Mouse (Mus musculus) myocyte (in vitro differentiated cells): ENCODE results near the gene Lrcol1.

ENCODE experiments used
- CEBPB ChIP-seq: IDR thresholded peaks from 2 replicates; pipeline ENCODE4 v1.6.1; 2011; ENCODE audit warnings: mild to moderate bottlenecking, moderate library complexity; ENCODE audit not compliant: poor library complexity, insufficient read depth, severe bottlenecking
- E2F4 ChIP-seq: IDR thresholded peaks from one replicate; pipeline ENCODE4 v1.6.1; 2011; ENCODE audit warnings: mild to moderate bottlenecking, control low read depth, moderate library complexity; ENCODE audit not compliant: insufficient read depth
- MAX ChIP-seq: IDR thresholded peaks from one replicate; pipeline ENCODE4 v1.6.1; 2011; ENCODE audit warnings: low read depth, mild to moderate bottlenecking, control low read depth
- MYOD1 ChIP-seq, 3 experiments: IDR thresholded peaks; one replicate each; pipeline ENCODE4 v1.6.1; 2011; ENCODE audit warnings: control low read depth in 2 of 3, low read depth in 2 of 3, mild to moderate bottlenecking in 2 of 3, moderate library complexity in 1 of 3; ENCODE audit not compliant: insufficient read length in 2 of 3, control insufficient read depth in 1 of 3
- MYOG ChIP-seq, 3 experiments: IDR thresholded peaks; one replicate each; pipeline ENCODE4 v1.6.1; 2011; ENCODE audit warnings: control low read depth in 2 of 3, low read depth in 2 of 3, mild to moderate bottlenecking in 2 of 3; ENCODE audit not compliant: insufficient read length in 2 of 3, control insufficient read depth in 1 of 3, insufficient read depth in 1 of 3
- POLR2A ChIP-seq: IDR thresholded peaks from one replicate; pipeline ENCODE4 v1.6.1; 2011; ENCODE audit warnings: low read depth, mild to moderate bottlenecking, control low read depth, moderate library complexity; ENCODE audit not compliant: insufficient read length
- POLR2AphosphoS2 ChIP-seq: IDR thresholded peaks from one replicate; pipeline ENCODE4 v1.6.1; 2011; ENCODE audit warnings: low read depth, control low read depth; ENCODE audit not compliant: insufficient read length
- TCF12 ChIP-seq: IDR thresholded peaks from one replicate; pipeline ENCODE4 v1.6.1; 2011; ENCODE audit warnings: mild to moderate bottlenecking, control low read depth; ENCODE audit not compliant: poor library complexity, insufficient read depth, severe bottlenecking
- TCF3 ChIP-seq: IDR thresholded peaks from one replicate; pipeline ENCODE4 v1.6.1; 2011; ENCODE audit warnings: low read depth, control low read depth; ENCODE audit not compliant: insufficient read length
- USF1 ChIP-seq: IDR thresholded peaks from one replicate; pipeline ENCODE4 v1.6.1; 2011; ENCODE audit warnings: low read depth, mild to moderate bottlenecking, control low read depth, moderate library complexity

GRCm38 (mm10) chr5:110308861-110309260 lies 35.7 kb upstream of the Lrcol1 start:
- no peak for TF ChIP-seq USF1
- TF ChIP-seq POLR2A: no peak
- no peak for TF ChIP-seq TCF3
- no peak for TF ChIP-seq TCF12
- no peak for TF ChIP-seq MAX
- no peak for TF ChIP-seq CEBPB
- no peak for TF ChIP-seq MYOG (IDR thresholded peaks at IDR 0.05; ENCODE audit: control insufficient read depth in 1 of 3, insufficient read depth in 1 of 3, insufficient read length in 2 of 3, low read depth in 2 of 3)
- TF ChIP-seq POLR2AphosphoS2: no peak
- no peak for TF ChIP-seq MYOD1 (IDR thresholded peaks at IDR 0.05; ENCODE audit: control insufficient read depth in 1 of 3, insufficient read length in 2 of 3, low read depth in 2 of 3)
- no peak for TF ChIP-seq E2F4
